Mouse (Mus musculus) myocyte (in vitro differentiated cells): ENCODE data around the gene Nmur2.

Experiments used
- E2F4 ChIP-seq: IDR thresholded peaks from one replicate; pipeline ENCODE4 v1.6.1; 2011; ENCODE audit warnings: mild to moderate bottlenecking, control low read depth, moderate library complexity; ENCODE audit not compliant: insufficient read depth
- MAX ChIP-seq: IDR thresholded peaks from one replicate; pipeline ENCODE4 v1.6.1; 2011; ENCODE audit warnings: low read depth, mild to moderate bottlenecking, control low read depth
- MYOD1 ChIP-seq, 3 experiments: IDR thresholded peaks; one replicate each; pipeline ENCODE4 v1.6.1; 2011; ENCODE audit warnings: control low read depth in 2 of 3, low read depth in 2 of 3, mild to moderate bottlenecking in 2 of 3, moderate library complexity in 1 of 3; ENCODE audit not compliant: insufficient read length in 2 of 3, control insufficient read depth in 1 of 3
- POLR2A ChIP-seq: IDR thresholded peaks from one replicate; pipeline ENCODE4 v1.6.1; 2011; ENCODE audit warnings: low read depth, mild to moderate bottlenecking, control low read depth, moderate library complexity; ENCODE audit not compliant: insufficient read length
- USF1 ChIP-seq: IDR thresholded peaks from one replicate; pipeline ENCODE4 v1.6.1; 2011; ENCODE audit warnings: low read depth, mild to moderate bottlenecking, control low read depth, moderate library complexity

- no peak for TF ChIP-seq USF1
- TF ChIP-seq MAX, result no peak
- TF ChIP-seq POLR2A, result no peak
- no peak for TF ChIP-seq MYOD1 (IDR thresholded peaks at IDR 0.05; ENCODE audit: control insufficient read depth in 1 of 3, insufficient read length in 2 of 3, low read depth in 2 of 3)
- TF ChIP-seq E2F4, result no peak
These were observed 24.3 kb upstream of the Nmur2 start for GRCm38 (mm10) chr11:56065147-56065546.
